Mouse (Mus musculus) cortical plate, adult 2 months (tissue): ENCODE measurements at regions not wholly inside any gene's neighbourhood (a gene's known extent, or its start where the extent isn't known, plus 50 kb on each side); places are given as distances from the start of the nearest gene placed in this dataset.

Experiments used
- CTCF ChIP-seq: fragments of 200-500 bp; IDR thresholded peaks from 2 replicates; pipeline ENCODE4 v1.5.1; 2011; ENCODE audit warnings: mild to moderate bottlenecking, control low read depth, low read length; ENCODE audit not compliant: insufficient read depth; ENCODE audit errors: extremely low read depth
- POLR2A ChIP-seq: fragments of 200-500 bp; IDR thresholded peaks from 2 replicates; pipeline ENCODE4 v1.6.1; 2011; ENCODE audit warnings: mild to moderate bottlenecking, low read length, control low read depth; ENCODE audit not compliant: insufficient read depth; ENCODE audit errors: extremely low read depth

- TF ChIP-seq CTCF, result no peak
- TF ChIP-seq POLR2A, result no peak
These were observed 111.8 kb upstream of the Gm3448 start for GRCm38 (mm10) chr17:15152996-15153735.
